Mouse (Mus musculus) gonadal fat pad, adult 2 months (tissue): ENCODE results near the gene Hunk. TPM values are rescaled to one million over a fixed set of nuclear protein-coding genes. Genes with fewer than 3 reads are reported as not detected.

Experiments
- DNase-seq: peaks from one replicate; pipeline ENCODE4 v3.0.0-alpha.2; 2012; ENCODE audit warnings: low read depth
- polyA plus RNA-seq: library from polyadenylated mRNA; depleted of rRNA; stranded (reverse); fragments of >200 nt; gene quantifications from 2 replicates; pipeline ENCODE4 v1.2.3, GENCODE M21; 2012

Gene Hunk
- polyA plus RNA-seq, 1 experiment: 2.1 TPM

DNA sequence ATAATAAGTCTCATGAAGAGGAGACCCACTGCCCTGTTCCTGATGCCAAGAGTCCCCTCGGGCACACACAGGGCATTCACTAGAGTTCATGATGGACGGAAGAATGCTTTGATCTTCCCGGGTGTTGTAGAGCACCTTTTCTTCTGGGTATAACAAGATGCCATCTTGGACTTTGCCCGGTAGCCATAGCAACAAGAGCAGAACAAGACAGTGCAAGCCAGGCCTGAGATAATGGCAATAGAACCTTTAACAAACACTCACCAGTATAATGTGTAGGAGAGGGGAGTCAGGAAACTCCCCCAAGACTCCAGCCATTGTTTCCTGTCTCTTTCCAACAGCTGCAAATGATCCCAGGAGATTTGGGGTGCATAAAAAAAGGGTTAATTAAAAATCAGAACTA lies 8.9 kb downstream of the Hunk start:
- no peak for DNase-seq

DNA sequence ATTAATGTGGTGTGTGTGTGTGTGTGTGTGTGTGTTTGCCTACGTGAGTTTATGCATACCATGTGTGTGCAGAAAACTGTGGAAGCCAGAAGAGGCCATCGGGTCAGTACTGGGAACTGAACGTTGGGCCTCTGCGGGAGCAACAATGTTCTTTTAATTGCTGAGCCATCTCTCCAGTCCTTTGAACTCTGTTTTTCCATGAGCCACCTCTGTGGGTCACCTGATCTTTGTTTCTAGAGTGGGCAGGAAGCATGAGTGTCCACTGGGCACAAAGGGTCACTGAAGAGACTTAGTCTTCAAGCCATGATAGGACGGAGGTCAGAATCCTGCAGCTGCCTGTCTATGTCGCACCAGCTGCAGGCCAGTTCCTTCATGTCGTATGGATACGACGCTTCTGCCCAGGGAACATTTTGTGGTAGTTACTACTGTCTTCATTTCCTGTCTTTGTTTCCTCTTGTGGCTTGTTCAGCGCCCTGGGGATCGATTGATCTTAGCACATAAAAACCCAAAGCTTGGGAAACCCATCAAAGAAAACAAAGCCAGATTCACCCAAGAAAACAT lies 10.3 kb downstream of the Hunk start:
- DNase-seq: no peak

DNA sequence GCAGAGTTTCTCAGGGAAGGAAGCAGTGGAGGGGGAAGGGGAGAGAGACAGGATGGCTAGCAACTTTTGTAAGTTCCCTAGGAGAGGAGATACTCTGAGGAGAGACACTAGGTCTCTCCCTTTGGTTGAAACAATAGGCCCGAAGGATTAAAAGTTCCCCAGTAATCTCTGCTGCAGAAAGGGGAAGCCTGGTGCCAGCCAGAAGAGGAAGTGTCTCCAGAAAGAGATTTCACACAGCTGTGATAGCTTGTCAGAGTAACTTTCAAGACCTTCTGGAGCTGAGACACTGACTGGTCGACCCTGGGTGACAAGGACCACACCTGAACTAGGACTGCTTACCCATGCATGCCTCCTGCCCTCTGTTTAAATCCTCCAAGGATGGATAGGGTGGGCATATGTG lies 11.1 kb downstream of the Hunk start:
- DNase-seq: no peak

DNA sequence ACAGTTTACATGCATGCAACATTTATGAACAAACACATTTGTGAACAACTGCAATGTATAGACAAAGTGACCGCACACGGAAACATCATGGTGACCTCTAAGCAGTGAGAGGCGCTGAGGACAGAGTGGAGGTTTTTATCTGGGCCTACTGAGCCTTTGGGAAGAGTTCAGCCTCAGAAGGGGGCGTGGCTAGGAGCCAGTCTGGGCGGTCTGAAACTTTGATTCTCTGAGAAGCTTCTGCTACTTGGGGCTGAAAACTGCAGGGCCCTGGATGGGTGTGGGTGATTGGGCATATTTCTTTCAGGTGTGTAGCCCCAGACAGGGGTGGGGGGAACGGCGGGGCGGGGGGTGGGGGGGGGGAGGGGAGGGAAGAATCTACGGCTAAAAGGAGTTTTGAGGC lies 14.5 kb downstream of the Hunk start:
- no peak for DNase-seq

DNA sequence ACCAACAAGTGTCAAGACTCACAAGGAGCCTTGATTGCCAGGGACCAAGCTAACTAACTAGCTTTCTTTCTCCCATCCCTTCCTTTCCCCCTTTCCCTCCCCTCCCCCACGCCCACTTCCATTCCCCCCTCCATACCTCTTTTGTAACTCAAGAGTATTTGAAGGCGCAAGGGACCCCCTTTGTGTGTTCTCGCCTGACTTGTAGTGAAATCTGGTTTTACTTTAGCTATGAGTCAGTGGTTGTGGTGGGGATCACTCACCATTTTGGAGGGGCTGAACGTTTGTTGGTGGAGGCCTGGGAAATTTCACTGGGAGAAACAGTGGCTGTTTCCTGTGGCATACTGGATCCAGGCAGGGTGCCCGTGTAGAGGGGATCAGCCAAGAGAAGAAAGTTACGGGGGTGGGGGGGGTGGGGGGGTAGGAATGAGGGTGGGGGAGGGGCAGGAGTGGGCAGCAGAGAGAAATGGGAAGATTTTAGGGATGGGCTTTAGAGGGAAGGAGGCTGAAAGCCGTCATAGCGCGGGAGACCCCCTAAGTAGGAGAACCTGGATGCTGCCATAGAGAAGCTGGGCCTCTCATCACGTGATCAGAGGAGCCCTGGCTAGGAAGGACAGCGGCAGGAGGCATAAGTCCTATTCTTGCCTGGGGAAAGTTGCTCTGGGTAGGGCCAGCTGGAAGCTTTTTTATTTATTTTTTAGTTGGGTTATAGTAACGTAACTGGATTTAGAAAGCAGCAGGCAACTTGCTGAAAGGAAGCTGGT lies 15.3 kb downstream of the Hunk start:
- DNase-seq: no peak

DNA sequence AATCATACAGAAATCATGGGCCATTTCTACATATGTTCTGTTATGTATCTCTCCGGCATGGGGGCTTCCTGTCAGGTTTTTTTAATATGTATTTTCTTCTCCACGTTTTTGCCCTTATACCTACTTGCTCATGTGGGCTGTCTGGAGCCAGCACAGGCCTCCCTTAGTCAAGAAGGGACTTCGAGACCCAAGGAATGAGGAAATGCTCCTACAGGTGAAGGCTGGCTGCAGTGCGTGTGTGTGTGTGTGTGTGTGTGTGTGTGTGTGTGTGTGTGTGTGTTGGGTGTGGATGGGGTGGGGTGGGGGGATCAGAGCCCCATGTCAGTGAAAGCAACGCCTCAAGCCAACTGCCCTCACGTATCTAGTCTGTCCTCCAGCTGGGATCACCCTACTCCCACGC lies 16.5 kb downstream of the Hunk start:
- no peak for DNase-seq

DNA sequence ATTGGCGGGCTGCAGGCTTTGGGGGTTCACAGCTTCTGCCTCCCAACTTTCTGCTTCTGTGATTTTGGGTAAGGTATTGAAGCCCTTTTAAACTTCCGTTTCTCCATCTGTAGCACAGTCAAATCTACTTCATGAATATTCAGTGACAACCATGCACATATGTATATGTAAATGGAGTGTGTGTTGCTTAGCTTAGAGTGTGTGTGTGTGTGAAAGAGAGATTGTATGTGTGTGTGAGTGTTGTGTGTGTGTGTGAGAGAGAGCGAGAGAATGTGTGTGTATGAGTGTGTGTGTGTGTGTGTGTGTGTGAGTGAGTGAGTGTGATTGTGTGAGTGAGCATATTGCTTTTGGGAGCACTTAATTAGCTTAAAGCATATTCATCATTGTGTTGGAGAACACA lies 19.4 kb downstream of the Hunk start:
- no peak for DNase-seq

DNA sequence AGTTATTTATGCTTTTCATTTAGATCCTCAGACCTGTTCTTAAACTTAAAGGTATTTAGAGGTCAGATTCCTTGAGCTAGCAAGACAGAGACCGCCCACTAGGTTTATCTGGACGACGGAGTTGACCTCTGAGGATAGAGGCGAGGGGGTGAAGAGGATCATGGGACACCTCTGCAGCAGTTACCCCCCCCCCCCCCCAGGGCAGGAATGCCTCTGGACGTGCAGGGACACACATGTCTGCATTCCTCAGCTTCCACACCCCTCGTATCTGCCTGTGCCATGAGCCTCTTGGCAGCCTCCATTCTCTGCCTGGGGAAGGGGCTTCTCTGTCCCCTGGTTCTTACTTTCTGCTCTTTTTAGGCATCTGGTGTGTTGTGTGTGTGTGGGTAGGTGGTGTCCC lies 19.8 kb downstream of the Hunk start:
- no peak for DNase-seq

DNA sequence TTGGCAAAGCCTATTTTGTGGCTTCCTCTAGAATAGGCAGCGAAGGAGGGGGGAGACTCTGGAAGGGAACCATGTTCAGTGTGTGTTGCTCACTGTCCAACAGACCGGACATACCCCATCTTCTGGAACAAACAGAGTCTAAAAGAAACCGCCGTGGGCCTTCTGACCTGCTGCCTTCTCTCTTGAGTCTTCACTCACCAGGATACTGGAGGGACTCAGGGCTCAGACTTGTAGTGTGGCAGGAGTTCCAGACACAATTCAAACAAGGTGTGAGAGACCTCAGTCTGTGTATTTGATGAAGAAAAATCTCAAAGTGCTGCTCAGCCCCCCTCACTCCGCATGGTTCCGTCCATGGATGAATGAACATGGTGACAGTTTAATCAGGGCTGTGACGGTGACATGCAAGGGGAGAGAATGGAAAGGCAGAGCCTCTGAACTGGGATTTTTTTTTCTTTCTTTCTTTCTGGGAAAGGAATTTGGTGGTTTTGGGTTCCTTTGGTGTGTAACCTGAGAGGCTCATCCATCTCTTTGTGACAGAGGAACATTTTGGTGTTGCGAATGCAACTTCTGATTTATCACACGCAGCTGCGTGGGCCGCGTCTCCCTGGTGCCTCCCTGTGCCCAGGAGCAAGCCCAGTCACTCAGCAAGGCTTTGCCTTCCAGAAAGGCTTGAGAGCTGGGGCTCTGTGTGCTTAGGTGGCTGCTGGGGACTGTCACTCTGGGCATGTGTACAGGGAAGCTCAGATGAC lies 21.9 kb downstream of the Hunk start:
- DNase-seq: no peak

DNA sequence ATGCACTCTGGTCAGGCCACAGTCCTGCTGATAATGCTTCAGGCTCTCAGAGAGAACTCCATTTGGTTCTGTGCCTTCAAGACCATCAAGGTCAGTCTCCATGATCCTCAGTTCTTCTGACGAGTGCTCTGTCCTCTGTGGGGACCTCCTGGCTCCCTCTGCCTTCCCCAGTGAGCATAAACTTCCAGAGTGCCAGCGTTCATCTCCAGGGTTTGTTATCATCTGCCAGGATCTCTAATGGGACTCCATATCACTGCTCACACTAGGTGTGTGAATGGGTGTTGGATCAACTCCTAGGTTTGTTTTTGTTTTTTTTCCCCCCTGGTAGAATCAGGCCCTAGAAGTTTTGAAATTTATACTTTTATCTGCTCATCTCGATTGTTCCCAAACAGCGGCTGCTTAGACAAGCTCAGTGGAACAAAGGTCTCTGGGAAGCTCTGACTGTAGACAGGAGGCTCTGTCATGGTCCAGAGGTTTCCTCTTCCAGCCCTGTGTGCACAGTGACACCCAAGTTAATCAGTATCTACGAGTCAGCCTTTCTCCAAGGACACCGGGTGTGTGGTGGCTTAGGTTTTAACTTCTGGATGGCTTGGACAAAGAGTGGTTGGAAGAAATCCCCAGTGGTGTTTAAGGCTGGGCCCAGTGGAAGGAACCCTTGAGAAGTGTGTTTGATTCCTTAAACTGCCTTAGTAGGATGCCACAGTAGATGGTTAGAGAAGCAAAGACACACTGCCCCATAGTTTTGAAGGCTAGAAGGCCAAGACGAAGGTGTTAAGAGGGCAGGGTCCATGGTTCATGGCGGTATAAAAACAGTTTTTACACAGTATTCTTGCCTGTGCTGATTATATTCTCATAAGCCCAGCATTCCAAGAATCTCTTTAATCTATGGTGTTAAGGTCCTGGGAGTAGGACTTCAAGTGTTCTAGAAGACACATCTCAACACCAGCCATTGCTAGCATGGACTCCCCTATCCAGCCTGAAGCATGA lies 26.6 kb downstream of the Hunk start:
- DNase-seq: no peak

DNA sequence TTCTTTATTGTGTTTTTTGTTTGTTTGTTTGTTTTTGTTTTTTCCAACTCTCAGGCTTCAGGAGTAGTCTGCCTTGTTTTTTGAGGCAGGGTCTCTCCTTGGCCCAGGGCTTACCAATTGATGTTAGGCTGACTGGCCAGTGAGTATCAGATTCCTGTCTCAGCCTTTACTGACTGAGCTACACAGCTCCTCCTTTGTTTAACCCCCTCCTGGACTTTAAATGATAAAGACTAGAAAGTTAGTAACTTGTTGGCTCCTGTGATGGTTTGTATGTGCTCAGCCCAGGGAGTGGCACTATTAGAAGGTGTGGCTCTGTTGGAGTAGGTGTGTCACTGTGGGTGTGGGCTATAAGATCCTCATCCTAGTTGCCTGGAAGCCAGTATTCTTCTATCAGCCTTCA lies 30.8 kb downstream of the Hunk start:
- DNase-seq: no peak

DNA sequence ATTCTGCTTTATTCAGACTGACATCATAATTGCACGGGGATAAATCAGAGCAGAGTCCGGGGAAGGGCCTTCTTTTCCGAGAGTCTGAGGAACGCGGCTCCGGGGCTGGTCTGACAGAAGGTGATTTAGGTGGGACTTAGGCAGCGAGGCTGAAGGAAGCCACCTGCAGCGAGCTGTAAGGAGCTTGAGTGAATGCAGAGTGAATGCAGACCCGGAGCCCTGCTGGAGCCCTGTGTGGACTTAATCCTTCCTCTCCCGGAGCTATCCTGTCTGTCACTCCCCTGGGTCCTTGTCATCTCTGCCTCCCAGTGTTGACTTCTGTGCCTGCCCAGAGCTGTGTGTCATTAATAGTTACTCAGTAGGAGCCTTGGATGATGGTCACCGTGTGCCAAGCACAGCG lies 32.8 kb downstream of the Hunk start:
- no peak for DNase-seq

DNA sequence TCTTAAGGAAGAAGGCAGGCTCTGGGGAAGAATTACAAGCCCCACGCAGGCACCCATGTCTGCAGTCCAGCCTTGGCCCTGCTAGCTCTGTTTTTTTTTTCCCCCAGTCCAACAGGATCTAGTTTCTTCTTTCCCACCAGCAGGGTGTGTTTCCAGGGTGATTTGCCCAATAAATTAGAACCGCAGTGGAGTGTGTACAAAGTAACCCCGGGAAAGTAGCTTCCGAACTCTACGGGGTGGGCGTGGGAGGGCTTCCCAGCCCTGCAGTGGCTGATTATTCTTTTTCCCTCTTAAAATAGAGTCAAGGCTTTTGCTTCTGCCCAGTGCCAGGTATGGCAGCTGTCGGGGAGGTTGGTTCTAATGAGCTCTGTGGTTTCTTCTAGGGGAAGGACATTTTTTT lies 35.3 kb downstream of the Hunk start:
- DNase-seq: no peak

DNA sequence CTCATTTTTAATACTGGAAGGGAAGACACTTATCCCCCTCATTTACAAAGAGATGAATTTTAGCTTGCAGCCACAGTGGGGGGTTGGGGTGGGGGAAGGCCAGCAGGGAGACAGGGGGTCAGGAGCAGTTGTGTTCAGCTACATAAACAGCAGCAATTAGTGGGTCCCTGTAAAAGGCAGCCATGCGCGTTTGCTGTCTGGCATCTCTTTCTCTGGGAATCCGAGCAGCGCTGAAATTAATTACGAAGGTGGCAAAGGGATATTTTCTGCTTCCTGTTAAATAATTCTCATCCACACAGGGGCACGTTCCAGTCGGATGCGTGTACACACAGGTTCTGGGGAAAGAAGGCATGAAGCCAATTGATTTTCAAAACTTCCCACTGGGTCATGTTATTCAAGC lies 35.7 kb downstream of the Hunk start:
- no peak for DNase-seq

DNA sequence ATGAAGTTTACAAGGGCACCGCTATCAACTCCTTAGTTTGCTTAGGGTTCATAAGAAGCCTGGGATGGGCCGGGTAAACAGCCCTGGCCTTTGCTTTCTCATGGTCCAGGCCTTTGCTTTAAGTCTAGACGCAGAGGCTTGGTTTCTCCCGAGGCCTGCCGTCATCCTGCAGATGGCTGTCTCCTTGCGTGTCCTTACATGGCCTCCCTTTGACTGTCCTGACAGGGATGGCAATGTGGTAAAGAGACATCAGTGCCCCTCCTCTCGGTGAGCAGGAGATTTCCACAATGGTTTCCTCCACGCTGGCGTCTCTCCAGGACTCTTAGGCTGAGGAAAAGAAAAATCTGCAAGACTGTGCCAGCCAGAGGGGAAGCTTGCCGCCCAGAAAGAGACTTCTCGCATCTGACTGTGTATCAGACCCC lies 36.3 kb downstream of the Hunk start:
- DNase-seq: no peak

DNA sequence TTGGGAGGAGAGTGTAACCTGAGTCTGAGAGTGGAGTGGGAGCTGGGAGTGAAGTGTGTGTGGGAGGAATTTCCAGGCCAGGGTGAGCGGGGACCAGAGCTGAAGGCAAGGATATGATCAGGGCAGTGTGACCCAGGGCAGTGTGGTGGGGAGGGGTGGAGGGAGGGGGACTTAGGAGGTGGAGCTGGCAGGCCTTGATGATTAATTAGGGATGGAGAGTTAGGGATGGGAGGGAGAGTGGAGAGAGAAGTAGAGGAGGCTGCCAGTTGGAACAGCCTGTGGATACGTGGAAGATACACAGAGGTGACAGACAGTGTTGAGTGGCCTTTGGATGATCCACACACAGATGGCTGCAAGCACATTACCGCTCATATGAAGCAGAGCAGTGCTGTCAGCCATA lies 38.1 kb downstream of the Hunk start:
- DNase-seq: no peak

DNA sequence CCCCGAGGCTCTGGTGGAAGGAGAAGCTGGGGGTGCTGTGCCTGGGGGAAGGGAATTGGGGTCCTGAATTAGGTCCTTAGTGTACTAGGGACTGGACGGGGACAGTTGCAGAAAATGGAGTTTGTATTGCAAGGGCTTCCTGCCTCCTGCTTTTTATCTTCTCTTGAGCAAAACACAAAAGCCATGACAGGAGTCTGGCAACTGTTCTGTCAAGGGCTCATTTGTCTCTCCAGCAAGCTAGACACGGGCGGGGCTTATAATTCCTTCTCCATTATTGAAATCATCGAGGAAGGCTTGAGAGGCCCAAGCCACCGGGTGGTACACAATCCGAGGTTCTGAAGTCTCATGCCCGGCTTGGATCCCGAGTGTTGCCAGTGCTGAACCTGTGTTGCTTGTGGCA lies 38.6 kb downstream of the Hunk start:
- DNase-seq: no peak

DNA sequence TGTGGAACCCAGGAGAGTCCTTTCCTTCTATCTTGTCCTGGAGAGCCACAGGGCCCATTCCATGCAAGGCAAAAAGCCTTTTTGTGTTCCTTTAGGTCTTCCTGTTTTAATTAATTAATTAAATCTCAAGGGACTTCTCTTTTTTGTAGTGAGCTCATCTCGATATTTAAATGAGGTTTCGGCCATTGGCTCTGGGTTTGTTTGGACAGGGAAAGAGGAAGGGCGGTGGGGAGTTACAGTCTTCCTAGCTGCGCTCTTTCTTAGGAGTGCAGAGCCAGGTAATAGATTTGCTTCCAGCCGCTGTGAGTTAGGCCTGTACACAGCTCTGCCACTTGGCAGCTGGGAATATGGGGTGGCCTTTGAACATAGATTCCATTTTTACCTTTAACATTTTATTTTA lies 40.4 kb downstream of the Hunk start:
- DNase-seq: no peak

DNA sequence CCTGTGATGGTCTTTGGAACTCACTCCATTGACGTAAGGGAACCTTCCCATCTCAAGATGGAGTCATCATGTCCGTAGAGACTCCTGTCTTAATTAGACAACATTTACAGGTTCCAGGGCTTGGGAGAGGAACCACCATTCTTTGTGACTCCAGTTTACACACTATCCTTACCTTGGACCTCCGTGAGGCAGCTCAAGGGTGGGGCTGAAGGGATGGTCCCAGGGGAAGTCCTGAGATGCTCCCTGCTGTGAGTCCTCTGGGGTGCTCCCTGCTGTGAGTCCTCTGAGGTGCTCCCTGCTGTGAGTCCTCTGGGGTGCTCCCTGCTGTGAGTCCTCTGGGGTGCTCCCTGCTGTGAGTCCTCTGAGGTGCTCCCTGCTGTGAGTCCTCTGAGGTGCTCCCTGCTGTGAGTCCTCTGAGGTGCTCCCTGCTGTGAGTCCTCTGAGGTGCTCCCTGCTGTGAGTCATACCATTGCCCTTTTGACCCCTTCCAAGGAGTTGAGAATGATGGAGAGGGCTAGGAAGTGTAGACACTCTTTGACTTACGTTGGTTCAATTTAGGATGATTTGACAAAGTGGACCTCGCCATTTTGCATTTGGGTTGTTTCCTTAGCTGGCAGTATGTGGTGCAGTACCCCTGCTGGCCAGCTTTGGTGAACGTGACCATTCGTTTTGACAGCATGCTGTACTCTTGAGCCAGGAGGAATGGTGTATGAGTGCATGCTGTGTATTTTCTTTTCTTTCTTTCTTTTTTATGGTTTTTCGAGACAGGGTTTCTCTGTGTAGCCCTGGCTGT lies 42.2 kb downstream of the Hunk start:
- no peak for DNase-seq

DNA sequence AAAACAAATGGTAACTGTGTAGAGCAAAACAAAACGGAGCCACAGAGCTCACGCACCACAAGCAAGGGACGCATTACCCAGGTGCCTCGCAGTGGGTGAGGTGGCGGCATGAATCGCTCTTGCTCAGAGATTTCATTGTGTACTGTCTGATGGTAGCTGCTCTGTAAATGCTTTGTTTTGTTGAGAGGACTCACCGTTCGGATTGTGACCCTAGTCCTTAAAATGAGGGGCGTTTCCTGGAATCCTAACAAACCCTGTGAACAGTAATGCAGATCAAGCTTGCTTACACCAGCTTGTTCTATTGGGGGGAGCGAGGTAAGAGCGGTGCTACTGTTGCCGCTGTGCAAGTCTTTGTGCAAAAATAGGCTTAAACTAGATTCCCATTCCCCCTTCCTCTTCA lies 47.7 kb downstream of the Hunk start:
- no peak for DNase-seq

DNA sequence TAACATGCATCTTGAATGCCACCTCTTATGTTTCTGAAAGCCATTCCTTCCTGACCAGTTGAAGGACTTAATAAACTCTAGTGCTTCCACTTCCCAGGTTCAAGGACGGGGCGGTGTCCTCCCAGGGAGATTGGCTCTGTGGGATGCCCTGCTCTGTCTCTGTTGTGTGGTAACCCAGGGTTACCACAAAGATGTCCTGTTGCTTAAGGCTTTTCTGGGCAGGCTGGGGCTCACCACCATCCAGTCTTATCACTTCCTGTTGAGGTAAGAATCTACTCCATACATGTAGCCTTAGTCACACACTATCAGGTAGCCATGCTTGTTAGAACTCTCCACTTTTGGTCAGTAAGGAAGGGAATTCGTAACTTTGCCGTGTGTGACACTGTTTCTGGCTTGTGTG lies 49.4 kb downstream of the Hunk start:
- no peak for DNase-seq
